In genomic region chr2:79575074-79575473, GRCm38 (mm10) we compare ENCODE assay signal across 12 mouse cellular contexts.
"Had no signal": no experiment of that assay in that cellular context is flagged by ENCODE, and none has a peak within 500 bp of the region (broad histone marks: within the 10 kb centered on the region; RNA-seq: fewer than 3 reads in every experiment).

No protein-coding gene starts in this region.

- ATAC-seq: inflammation-experienced regulatory T-cells, adult 6 months; liver, embryonic 12.5 days; midbrain, embryonic 13.5 days had no signal

- H3K4me2 ChIP-seq: limb, embryonic 15.5 days; liver, embryonic 12.5 days; midbrain, embryonic 13.5 days had no signal

- H3K4me3 ChIP-seq: limb, embryonic 15.5 days; liver, embryonic 12.5 days; midbrain, embryonic 13.5 days had no signal

- H3K9ac ChIP-seq: limb, embryonic 15.5 days; liver, embryonic 12.5 days; midbrain, embryonic 13.5 days had no signal

- H3K9me3 ChIP-seq: limb, embryonic 15.5 days; liver, embryonic 12.5 days; midbrain, embryonic 13.5 days had no signal

- H3K27me3 ChIP-seq: limb, embryonic 15.5 days; liver, embryonic 12.5 days had no signal

- H3K4me1 ChIP-seq: limb, embryonic 15.5 days; liver, embryonic 12.5 days; midbrain, embryonic 13.5 days had no signal

- H3K27ac ChIP-seq: limb, embryonic 15.5 days; liver, embryonic 12.5 days; midbrain, embryonic 13.5 days had no signal

- DNase-seq: kidney, adult 2 months; kidney, postnatal 25 days; layer of hippocampus, adult 9-11 months; layer of hippocampus, postnatal 36 days; right cerebral cortex, adult 18-20 months; right cerebral cortex, postnatal 25 days; thymus, adult 2 months; thymus, postnatal 25 days had no signal

- H3K36me3 ChIP-seq: limb, embryonic 15.5 days; liver, embryonic 12.5 days; midbrain, embryonic 13.5 days had no signal
